Mouse (Mus musculus) ES-E14 (cell line): ENCODE measurements around the gene Tmtc4. TPM values are rescaled to one million over a fixed set of nuclear protein-coding genes. Genes with fewer than 3 reads are reported as not detected.
A peak's percentile ranks its signal among the peaks of the same experiment; 100 is the strongest.

Source experiments
- DNase-seq: peaks from one replicate; pipeline ENCODE4 v3.0.0-alpha.2; 2013; ENCODE audit warnings: low read depth, low spot score
- H3K27ac ChIP-seq: 2 replicates; pipeline ENCODE4 v1.5.1; 2012; ENCODE audit warnings: low read depth, mild to moderate bottlenecking, low read length, moderate library complexity, mixed read lengths; ENCODE audit not compliant: poor library complexity, insufficient read depth, severe bottlenecking
- H3K36me3 ChIP-seq: 2 replicates; pipeline ENCODE4 v1.6.1; 2012; ENCODE audit warnings: mild to moderate bottlenecking, low read length, moderate library complexity, mixed read lengths; ENCODE audit not compliant: control insufficient read depth, poor library complexity, insufficient read depth, severe bottlenecking
- H3K4me1 ChIP-seq, 2 experiments: fragments of 150-350 bp in 1 of 2; sonication (generic) in 1 of 2; 2 replicates each; pipeline ENCODE4 v1.6.1; 2012; ENCODE audit warnings: low read length in 2 of 2, mild to moderate bottlenecking in 1 of 2, mixed read lengths in 1 of 2; ENCODE audit not compliant: control insufficient read depth in 2 of 2, insufficient read depth in 2 of 2, poor library complexity in 1 of 2
- H3K4me3 ChIP-seq, 2 experiments: fragments of 150-350 bp in 1 of 2; sonication (generic) in 1 of 2; 2 replicates each; pipeline ENCODE4 v1.5.1; 2012; ENCODE audit warnings: low read length in 2 of 2, low read depth in 1 of 2, mild to moderate bottlenecking in 1 of 2, mixed read lengths in 1 of 2; ENCODE audit not compliant: insufficient read depth in 1 of 2, poor library complexity in 1 of 2, severe bottlenecking in 1 of 2
- H3K9ac ChIP-seq: 2 replicates; pipeline ENCODE4 v1.6.1; 2012; ENCODE audit warnings: low read depth, mild to moderate bottlenecking, low read length, mixed read lengths; ENCODE audit not compliant: poor library complexity, insufficient read depth, severe bottlenecking
- H3K9me3 ChIP-seq: fragments of 150-350 bp; sonication (generic); 2 replicates; pipeline ENCODE4 v1.6.1; 2012; ENCODE audit warnings: low read depth, mild to moderate bottlenecking, low read length; ENCODE audit not compliant: control insufficient read depth, insufficient read depth
- CHD2 ChIP-seq: IDR thresholded peaks from 2 replicates; pipeline ENCODE4 v1.6.1; 2014; ENCODE audit warnings: mild to moderate bottlenecking, low read depth, low read length, inconsistent platforms
- HCFC1 ChIP-seq: IDR thresholded peaks from 2 replicates; pipeline ENCODE4 v1.6.1; 2012; ENCODE audit warnings: low read length, inconsistent platforms, borderline replicate concordance; ENCODE audit not compliant: insufficient read depth
- MAFK ChIP-seq: IDR thresholded peaks from 2 replicates; pipeline ENCODE4 v1.6.1; 2014; ENCODE audit warnings: mild to moderate bottlenecking, low read depth, low read length, inconsistent platforms; ENCODE audit not compliant: insufficient read depth
- ZC3H11A ChIP-seq: IDR thresholded peaks from 2 replicates; pipeline ENCODE4 v1.6.1; 2012; ENCODE audit warnings: low read depth, mild to moderate bottlenecking, inconsistent platforms, low read length, borderline replicate concordance
- ZNF384 ChIP-seq: IDR thresholded peaks from 2 replicates; pipeline ENCODE4 v1.6.1; 2012; ENCODE audit warnings: low read depth, low read length, inconsistent platforms
- in situ Hi-C, 2 experiments: fragments of 600-800 bp; cut with MboI; formaldehyde crosslinking; loops; one replicate each; pipeline ENCODE4 v1.15.1; 2025; ENCODE audit warnings: low sequenced_read_pairs in 2 of 2, inconsistent platforms in 1 of 2; ENCODE audit not compliant: unreplicated experiment in 2 of 2
- total RNA-seq: library from RNA; depleted of rRNA; stranded (reverse); fragments of 300-350 nt; gene quantifications from 2 replicates; pipeline ENCODE4 v1.2.3, GENCODE M21; 2012

Tmtc4 gene
- total RNA-seq, 1 experiment: 9.6 TPM

GRCm38 (mm10) chr14:122936460-122936859 is 47.4 kb downstream of the Tmtc4 start:
- no peaks in the 10 kb centered on the region for H3K4me1 ChIP-seq
- TF ChIP-seq MAFK: no peak
- TF ChIP-seq CHD2: no peak
- no peak for TF ChIP-seq ZNF384
- no peaks in the 10 kb centered on the region for H3K36me3 ChIP-seq
- in situ Hi-C loops: no loop called here
- H3K9me3 ChIP-seq: no peaks in the 10 kb centered on the region
- no peak overlapping the region for H3K27ac ChIP-seq
- H3K4me3 ChIP-seq: no peak overlapping the region
- no peak for DNase-seq
- no peak overlapping the region for H3K9ac ChIP-seq

- TF ChIP-seq HCFC1: no peak
- TF ChIP-seq CHD2: no peak
- TF ChIP-seq MAFK: no peak
- TF ChIP-seq ZC3H11A: no peak
- no peak for TF ChIP-seq ZNF384
- H3K27ac ChIP-seq: no peak overlapping the region
- no peaks in the 10 kb centered on the region for H3K36me3 ChIP-seq
- H3K4me1 ChIP-seq: no peaks in the 10 kb centered on the region
- H3K4me3 ChIP-seq: no peak overlapping the region
- no peak for DNase-seq
- H3K9me3 ChIP-seq: no peaks in the 10 kb centered on the region
- in situ Hi-C loops: no loop called here
- H3K9ac ChIP-seq: no peak overlapping the region
These were observed 63.8 kb downstream of the Tmtc4 start for GRCm38 (mm10) chr14:122920011-122920410.

GRCm38 (mm10) chr14:122917676-122918075 is 66.2 kb downstream of the Tmtc4 start:
- Histone ChIP-seq H3K36me3 (no peaks in the 10 kb centered on the region), H3K4me1 (no peaks in the 10 kb centered on the region; a peak in 1 of 4 replicates), H3K4me3 (no peak overlapping the region), H3K9me3 (no peaks in the 10 kb centered on the region), H3K27ac (no peak overlapping the region), H3K9ac (no peak overlapping the region)
- in situ Hi-C loops: no loop called here
- DNase-seq: no peak
- TF ChIP-seq ZC3H11A: no peak
- TF ChIP-seq MAFK: no peak
- no peak for TF ChIP-seq ZNF384
- no peak for TF ChIP-seq HCFC1

- Histone ChIP-seq H3K4me3 (peak within 1 kb of the TSS; percentile 86 to 88), H3K9me3 (no peaks in the 10 kb centered on the region), H3K36me3 (no peaks in the 10 kb centered on the region), H3K4me1 (peaks cover 0 to 4% of the 10 kb centered on the region in 2 experiments; a peak in 2 of 4 replicates), H3K9ac (peak within 1 kb of the TSS; percentile 87), H3K27ac (no peak within 1 kb of the TSS)
- DNase-seq: no peak
- in situ Hi-C loops: no loop called here
- TF ChIP-seq MAFK (no peak), HCFC1 (no peak), CHD2 (no peak), ZC3H11A (no peak), ZNF384 (no peak)
These were observed 70.2 kb downstream of the Tmtc4 start, which contains the start of gene Ggact for GRCm38 (mm10) chr14:122913657-122914056. Gene Ggact (minus strand): TSS chr14:122913757.

GRCm38 (mm10) chr14:122912812-122913498 is 70.9 kb downstream of the Tmtc4 start:
- peak; percentile 47 for DNase-seq
- no peaks in the 10 kb centered on the region for H3K9me3 ChIP-seq
- peak overlapping the region; percentile 87 for H3K9ac ChIP-seq
- H3K4me3 ChIP-seq: peak overlapping the region; percentile 86 to 88
- no peak overlapping the region for H3K27ac ChIP-seq
- in situ Hi-C loops: no loop called here
- H3K36me3 ChIP-seq: no peaks in the 10 kb centered on the region
- no peak for TF ChIP-seq MAFK
- TF ChIP-seq HCFC1: peak; percentile 76
- H3K4me1 ChIP-seq: peaks cover 0 to 4% of the 10 kb centered on the region in 2 experiments; a peak in 2 of 4 replicates
